Mouse (Mus musculus) kidney, adult 2 months (tissue): ENCODE measurements around the gene Rab3a. TPM values are rescaled to one million over a fixed set of nuclear protein-coding genes. Genes with fewer than 3 reads are reported as not detected.

Experiments used
- DNase-seq: peaks from one replicate; pipeline ENCODE4 v3.0.0; 2021
- H3K27ac ChIP-seq: fragments of 200-500 bp; 2 replicates; pipeline ENCODE4 v1.5.1; 2012; ENCODE audit warnings: low read depth, low read length, control low read depth, inconsistent platforms; ENCODE audit not compliant: insufficient read depth
- H3K27me3 ChIP-seq: fragments of 200-500 bp; replicated peaks from 2 replicates; pipeline ENCODE4 v1.6.1; 2012; ENCODE audit warnings: mild to moderate bottlenecking, moderate library complexity, low read length, inconsistent platforms; ENCODE audit not compliant: control insufficient read depth, insufficient read depth
- H3K36me3 ChIP-seq: fragments of 200-500 bp; 2 replicates; pipeline ENCODE4 v1.6.1; 2012; ENCODE audit warnings: mild to moderate bottlenecking, moderate library complexity, low read length, inconsistent platforms; ENCODE audit not compliant: control insufficient read depth, insufficient read depth
- H3K4me1 ChIP-seq: fragments of 200-500 bp; 2 replicates; pipeline ENCODE4 v1.6.1; 2011; ENCODE audit warnings: low read length; ENCODE audit not compliant: control insufficient read depth, insufficient read depth
- H3K4me3 ChIP-seq: fragments of 200-500 bp; 2 replicates; pipeline ENCODE4 v1.5.1; 2011; ENCODE audit warnings: mild to moderate bottlenecking, low read depth, low read length, control low read depth; ENCODE audit not compliant: insufficient read depth
- CTCF ChIP-seq: fragments of 200-500 bp; conservative IDR thresholded peaks from 2 replicates; pipeline ENCODE4 v1.5.1; 2011; ENCODE audit warnings: low read depth, mild to moderate bottlenecking, control low read depth, low read length, moderate library complexity, mixed read lengths; ENCODE audit not compliant: insufficient read depth, insufficient read length
- POLR2A ChIP-seq: fragments of 200-500 bp; IDR thresholded peaks from one replicate; pipeline ENCODE4 v1.6.1; 2011; ENCODE audit warnings: low read depth, low read length, control low read depth
- WGBS: fragments of 180-500 bp; shearing (Covaris S2); methylation state at CpG from one replicate; pipeline ENCODE4 v1.1.7; 2018; 5-methylcytosine and 5-hydroxymethylcytosine counted together
- polyA plus RNA-seq: library from polyadenylated mRNA; depleted of rRNA; stranded (reverse); fragments of >200 nt; gene quantifications from 2 replicates; pipeline ENCODE4 v1.2.3, GENCODE M21; 2012

Gene Rab3a
- polyA plus RNA-seq, 1 experiment, result 31.1 TPM

GRCm38 (mm10) chr8:70789046-70789445 lies 34.6 kb downstream of the Rab3a start:
- Histone ChIP-seq H3K4me1 (peaks cover 12% of the 10 kb centered on the region; the same call in 1 of the 2 replicates), H3K27ac (no peak overlapping the region), H3K4me3 (no peak overlapping the region), H3K36me3 (no peaks in the 10 kb centered on the region; the same call in 1 of the 2 replicates), H3K27me3 (no peaks in the 10 kb centered on the region)
- DNase-seq, result no peak
- 84% methylated on average over 10 of the region's 10 CpGs for WGBS
- TF ChIP-seq CTCF (no peak), POLR2A (no peak)

GRCm38 (mm10) chr8:70790846-70791245 lies 36.4 kb downstream of the Rab3a start:
- no peak for DNase-seq
- Histone ChIP-seq H3K27ac (no peak overlapping the region), H3K4me1 (peaks cover 12% of the 10 kb centered on the region; the same call in 1 of the 2 replicates), H3K36me3 (no peaks in the 10 kb centered on the region; the same call in 1 of the 2 replicates), H3K27me3 (no peaks in the 10 kb centered on the region), H3K4me3 (peak overlapping the region; percentile 70; the same call in 1 of the 2 replicates)
- TF ChIP-seq POLR2A, result no peak
- no peak for TF ChIP-seq CTCF
- WGBS, result 60% methylated on average over 8 of the region's 8 CpGs

GRCm38 (mm10) chr8:70791294-70791701 lies 36.8 kb downstream of the Rab3a start:
- Histone ChIP-seq H3K27me3 (no peaks in the 10 kb centered on the region), H3K4me1 (peaks cover 12% of the 10 kb centered on the region; the same call in 1 of the 2 replicates), H3K4me3 (peak overlapping the region; percentile 70; the same call in 1 of the 2 replicates), H3K27ac (no peak overlapping the region), H3K36me3 (no peaks in the 10 kb centered on the region; the same call in 1 of the 2 replicates)
- DNase-seq, result peak; percentile 52
- WGBS, result 43% methylated on average over 7 of the region's 7 CpGs
- TF ChIP-seq CTCF (no peak), POLR2A (no peak)

GRCm38 (mm10) chr8:70791975-70792691 lies 37.7 kb downstream of the Rab3a start:
- H3K27me3 ChIP-seq, result no peaks in the 10 kb centered on the region
- DNase-seq, result peak; percentile 98
- H3K4me1 ChIP-seq, result peaks cover 12% of the 10 kb centered on the region; the same call in 1 of the 2 replicates
- no peaks in the 10 kb centered on the region; the same call in 1 of the 2 replicates for H3K36me3 ChIP-seq
- peak overlapping the region; percentile 70 for H3K4me3 ChIP-seq
- WGBS, result 2% methylated on average over 57 of the region's 58 CpGs
- peak overlapping the region; percentile 72 for H3K27ac ChIP-seq
- no peak for TF ChIP-seq POLR2A
- TF ChIP-seq CTCF, result no peak

GRCm38 (mm10) chr8:70792700-70793099 lies 38.2 kb downstream of the Rab3a start:
- Histone ChIP-seq H3K4me1 (peaks cover 12% of the 10 kb centered on the region; the same call in 1 of the 2 replicates), H3K27ac (peak overlapping the region; percentile 72; the same call in 1 of the 2 replicates), H3K4me3 (peak overlapping the region; percentile 61), H3K36me3 (no peaks in the 10 kb centered on the region), H3K27me3 (no peaks in the 10 kb centered on the region)
- TF ChIP-seq POLR2A (no peak), CTCF (no peak)
- DNase-seq, result peak; percentile 94
- WGBS, result 1% methylated on average over 20 of the region's 20 CpGs

- Histone ChIP-seq H3K4me1 (peaks cover 12% of the 10 kb centered on the region; the same call in 1 of the 2 replicates), H3K27me3 (no peaks in the 10 kb centered on the region), H3K27ac (no peak overlapping the region), H3K36me3 (no peaks in the 10 kb centered on the region), H3K4me3 (no peak overlapping the region)
- 92% methylated on average over 2 of the region's 2 CpGs for WGBS
- DNase-seq, result no peak
- TF ChIP-seq POLR2A, result no peak
- no peak for TF ChIP-seq CTCF
These were observed 39.7 kb downstream of the Rab3a start for GRCm38 (mm10) chr8:70794215-70794614.

GRCm38 (mm10) chr8:70795370-70795769 lies 40.9 kb downstream of the Rab3a start:
- peaks cover 12% of the 10 kb centered on the region; the same call in 1 of the 2 replicates for H3K4me1 ChIP-seq
- WGBS, result 96% methylated on average over 2 of the region's 2 CpGs
- no peak for DNase-seq
- TF ChIP-seq CTCF (peak; percentile 41; the same call in 1 of the 2 replicates), POLR2A (no peak)
- no peaks in the 10 kb centered on the region for H3K27me3 ChIP-seq
- H3K4me3 ChIP-seq, result no peak overlapping the region
- no peak overlapping the region for H3K27ac ChIP-seq
- no peaks in the 10 kb centered on the region for H3K36me3 ChIP-seq
